Mouse (Mus musculus) ES-E14 (cell line): ENCODE results near the gene Macrod2. TPM values are rescaled to one million over a fixed set of nuclear protein-coding genes. Genes with fewer than 3 reads are reported as not detected.

ENCODE experiments used
- DNase-seq: peaks from one replicate; pipeline ENCODE4 v3.0.0-alpha.2; 2013; ENCODE audit warnings: low read depth, low spot score
- H3K27ac ChIP-seq: 2 replicates; pipeline ENCODE4 v1.5.1; 2012; ENCODE audit warnings: low read depth, mild to moderate bottlenecking, low read length, moderate library complexity, mixed read lengths; ENCODE audit not compliant: poor library complexity, insufficient read depth, severe bottlenecking
- H3K36me3 ChIP-seq: 2 replicates; pipeline ENCODE4 v1.6.1; 2012; ENCODE audit warnings: mild to moderate bottlenecking, low read length, moderate library complexity, mixed read lengths; ENCODE audit not compliant: control insufficient read depth, poor library complexity, insufficient read depth, severe bottlenecking
- H3K4me1 ChIP-seq, 2 experiments: fragments of 150-350 bp in 1 of 2; sonication (generic) in 1 of 2; 2 replicates each; pipeline ENCODE4 v1.6.1; 2012; ENCODE audit warnings: low read length in 2 of 2, mild to moderate bottlenecking in 1 of 2, mixed read lengths in 1 of 2; ENCODE audit not compliant: control insufficient read depth in 2 of 2, insufficient read depth in 2 of 2, poor library complexity in 1 of 2
- H3K4me3 ChIP-seq, 2 experiments: fragments of 150-350 bp in 1 of 2; sonication (generic) in 1 of 2; 2 replicates each; pipeline ENCODE4 v1.5.1; 2012; ENCODE audit warnings: low read length in 2 of 2, low read depth in 1 of 2, mild to moderate bottlenecking in 1 of 2, mixed read lengths in 1 of 2; ENCODE audit not compliant: insufficient read depth in 1 of 2, poor library complexity in 1 of 2, severe bottlenecking in 1 of 2
- H3K9ac ChIP-seq: 2 replicates; pipeline ENCODE4 v1.6.1; 2012; ENCODE audit warnings: low read depth, mild to moderate bottlenecking, low read length, mixed read lengths; ENCODE audit not compliant: poor library complexity, insufficient read depth, severe bottlenecking
- H3K9me3 ChIP-seq: fragments of 150-350 bp; sonication (generic); 2 replicates; pipeline ENCODE4 v1.6.1; 2012; ENCODE audit warnings: low read depth, mild to moderate bottlenecking, low read length; ENCODE audit not compliant: control insufficient read depth, insufficient read depth
- CHD2 ChIP-seq: IDR thresholded peaks from 2 replicates; pipeline ENCODE4 v1.6.1; 2014; ENCODE audit warnings: mild to moderate bottlenecking, low read depth, low read length, inconsistent platforms
- HCFC1 ChIP-seq: IDR thresholded peaks from 2 replicates; pipeline ENCODE4 v1.6.1; 2012; ENCODE audit warnings: low read length, inconsistent platforms, borderline replicate concordance; ENCODE audit not compliant: insufficient read depth
- MAFK ChIP-seq: IDR thresholded peaks from 2 replicates; pipeline ENCODE4 v1.6.1; 2014; ENCODE audit warnings: mild to moderate bottlenecking, low read depth, low read length, inconsistent platforms; ENCODE audit not compliant: insufficient read depth
- ZC3H11A ChIP-seq: IDR thresholded peaks from 2 replicates; pipeline ENCODE4 v1.6.1; 2012; ENCODE audit warnings: low read depth, mild to moderate bottlenecking, inconsistent platforms, low read length, borderline replicate concordance
- ZNF384 ChIP-seq: IDR thresholded peaks from 2 replicates; pipeline ENCODE4 v1.6.1; 2012; ENCODE audit warnings: low read depth, low read length, inconsistent platforms
- in situ Hi-C, 2 experiments: fragments of 600-800 bp; cut with MboI; formaldehyde crosslinking; loops; one replicate each; pipeline ENCODE4 v1.15.1; 2025; ENCODE audit warnings: low sequenced_read_pairs in 2 of 2, inconsistent platforms in 1 of 2; ENCODE audit not compliant: unreplicated experiment in 2 of 2
- total RNA-seq: library from RNA; depleted of rRNA; stranded (reverse); fragments of 300-350 nt; gene quantifications from 2 replicates; pipeline ENCODE4 v1.2.3, GENCODE M21; 2012

Gene Macrod2
- total RNA-seq, 1 experiment = 12.7 TPM

GRCm38 (mm10) chr2:142187428-142187827, 1792.3 kb downstream of the Macrod2 start:
- no peak for TF ChIP-seq MAFK
- no peak for TF ChIP-seq ZC3H11A
- TF ChIP-seq HCFC1 = no peak
- TF ChIP-seq CHD2 = no peak
- TF ChIP-seq ZNF384 = no peak
- Histone ChIP-seq H3K27ac (no peak overlapping the region), H3K9ac (no peak overlapping the region), H3K4me3 (no peak overlapping the region), H3K9me3 (no peaks in the 10 kb centered on the region), H3K36me3 (no peaks in the 10 kb centered on the region), H3K4me1 (no peaks in the 10 kb centered on the region)
- in situ Hi-C loops = no loop called here
- no peak for DNase-seq

- in situ Hi-C loops = no loop called here
Observed at GRCm38 (mm10) chr2:142217371-142217770, 1822.3 kb downstream of the Macrod2 start.

GRCm38 (mm10) chr2:142222137-142222921, 1827.2 kb downstream of the Macrod2 start:
- TF ChIP-seq ZC3H11A = no peak
- TF ChIP-seq CHD2 = no peak
- TF ChIP-seq HCFC1 = no peak
- no peak for TF ChIP-seq ZNF384
- TF ChIP-seq MAFK = no peak
- Histone ChIP-seq H3K27ac (no peak overlapping the region), H3K4me1 (no peaks in the 10 kb centered on the region), H3K36me3 (no peaks in the 10 kb centered on the region), H3K9ac (no peak overlapping the region), H3K4me3 (no peak overlapping the region), H3K9me3 (no peaks in the 10 kb centered on the region)
- DNase-seq = no peak
- in situ Hi-C loops = no loop called here

More at GRCm38 (mm10) chr2:142217371-142217770, 1822.3 kb downstream of the Macrod2 start:
- TF ChIP-seq ZNF384 (no peak), ZC3H11A (no peak), CHD2 (no peak), HCFC1 (no peak)
- Histone ChIP-seq H3K4me3 (no peak overlapping the region), H3K9me3 (no peaks in the 10 kb centered on the region), H3K36me3 (no peaks in the 10 kb centered on the region), H3K4me1 (no peaks in the 10 kb centered on the region), H3K27ac (no peak overlapping the region), H3K9ac (no peak overlapping the region)
- no peak for DNase-seq

- in situ Hi-C loops = no loop called here
- Histone ChIP-seq H3K27ac (no peak overlapping the region), H3K9ac (no peak overlapping the region), H3K4me3 (no peak overlapping the region), H3K36me3 (no peaks in the 10 kb centered on the region), H3K4me1 (no peaks in the 10 kb centered on the region), H3K9me3 (no peaks in the 10 kb centered on the region)
- no peak for DNase-seq
- no peak for TF ChIP-seq ZNF384
- no peak for TF ChIP-seq MAFK
- no peak for TF ChIP-seq CHD2
- no peak for TF ChIP-seq ZC3H11A
- no peak for TF ChIP-seq HCFC1
Observed at GRCm38 (mm10) chr2:142222926-142223325, 1827.8 kb downstream of the Macrod2 start.
